Mouse (Mus musculus) induced T-regulatory cell, adult 2 months (primary cell): ENCODE data around the gene Ror2.

Experiments used
- DNase-seq: peaks from one replicate; pipeline ENCODE4 v3.0.0-alpha.2; 2012; ENCODE audit warnings: low read depth

Gene Ror2

GRCm38 (mm10) chr13:53233381-53233780 lies 52.5 kb downstream of the Ror2 start:
- DNase-seq = no peak

- DNase-seq = no peak
Observed at GRCm38 (mm10) chr13:53232419-53232818, 53.5 kb downstream of the Ror2 start.

- no peak for DNase-seq
Observed at GRCm38 (mm10) chr13:53230446-53231161, 55.3 kb downstream of the Ror2 start.

- no peak for DNase-seq
Observed at GRCm38 (mm10) chr13:53227019-53227418, 58.9 kb downstream of the Ror2 start.

GRCm38 (mm10) chr13:53226461-53226860 lies 59.5 kb downstream of the Ror2 start:
- DNase-seq = no peak

GRCm38 (mm10) chr13:53225925-53226324 lies 60.0 kb downstream of the Ror2 start:
- DNase-seq = no peak

- no peak for DNase-seq
Observed at GRCm38 (mm10) chr13:53221176-53221575, 64.7 kb downstream of the Ror2 start.

GRCm38 (mm10) chr13:53219889-53220288 lies 66.0 kb downstream of the Ror2 start:
- DNase-seq = no peak

GRCm38 (mm10) chr13:53219391-53219790 lies 66.5 kb downstream of the Ror2 start:
- DNase-seq = no peak

GRCm38 (mm10) chr13:53217396-53217975 lies 68.4 kb downstream of the Ror2 start:
- DNase-seq = no peak

GRCm38 (mm10) chr13:53211971-53212733 lies 73.8 kb downstream of the Ror2 start:
- no peak for DNase-seq

- DNase-seq = no peak
Observed at GRCm38 (mm10) chr13:53208556-53208955, 77.4 kb downstream of the Ror2 start.

GRCm38 (mm10) chr13:53205128-53205911 lies 80.6 kb downstream of the Ror2 start:
- DNase-seq = no peak

- no peak for DNase-seq
Observed at GRCm38 (mm10) chr13:53202439-53202830, 83.5 kb downstream of the Ror2 start.

GRCm38 (mm10) chr13:53201628-53202438 lies 84.1 kb downstream of the Ror2 start:
- no peak for DNase-seq

- DNase-seq = no peak
Observed at GRCm38 (mm10) chr13:53200121-53200520, 85.8 kb downstream of the Ror2 start.

- DNase-seq = no peak
Observed at GRCm38 (mm10) chr13:53199262-53199661, 86.7 kb downstream of the Ror2 start.

- DNase-seq = no peak
Observed at GRCm38 (mm10) chr13:53196690-53197089, 89.2 kb downstream of the Ror2 start.

- no peak for DNase-seq
Observed at GRCm38 (mm10) chr13:53195951-53196677, 89.8 kb downstream of the Ror2 start.

- no peak for DNase-seq
Observed at GRCm38 (mm10) chr13:53194306-53194705, 91.6 kb downstream of the Ror2 start.

- DNase-seq = no peak
Observed at GRCm38 (mm10) chr13:53193713-53194112, 92.2 kb downstream of the Ror2 start.
